Mouse (Mus musculus) CH12.LX (cell line): ENCODE data around the gene Acp1. TPM values are rescaled to one million over a fixed set of nuclear protein-coding genes. Genes with fewer than 3 reads are reported as not detected.

Experiments
- DNase-seq: peaks from one replicate; pipeline ENCODE4 v3.0.0-alpha.2; 2013; ENCODE audit errors: extremely low read depth
- H3K27ac ChIP-seq: 2 replicates; pipeline ENCODE4 v1.5.1; 2012; ENCODE audit warnings: low read depth, mild to moderate bottlenecking, control low read depth, moderate library complexity; ENCODE audit not compliant: insufficient read depth
- H3K27me3 ChIP-seq: replicated peaks from 2 replicates; pipeline ENCODE3; 2012; ENCODE audit warnings: inconsistent platforms
- H3K36me3 ChIP-seq, 2 experiments: replicated peaks in 1 of 2; 2 replicates each; pipeline versions ENCODE3 to v1.6.1; 2012; ENCODE audit warnings: inconsistent platforms in 1 of 2, low read length in 1 of 2, mild to moderate bottlenecking in 1 of 2, mixed read lengths in 1 of 2, moderate library complexity in 1 of 2; ENCODE audit not compliant: control insufficient read depth in 1 of 2, insufficient read depth in 1 of 2
- H3K4me1 ChIP-seq, 2 experiments: 2 replicates each; pipeline ENCODE4 v1.6.1; 2012; ENCODE audit warnings: inconsistent platforms in 1 of 2, moderate library complexity in 1 of 2; ENCODE audit not compliant: insufficient read depth in 2 of 2, control insufficient read depth in 1 of 2
- H3K4me2 ChIP-seq: 2 replicates; pipeline ENCODE4 v1.6.1; 2012; ENCODE audit warnings: low read depth, mild to moderate bottlenecking, control low read depth; ENCODE audit not compliant: poor library complexity, insufficient read depth, severe bottlenecking
- H3K4me3 ChIP-seq, 3 experiments: fragments of 150-350 bp in 1 of 3; sonication (generic) in 1 of 3; replicated peaks in 1 of 3; 2 replicates each; pipeline versions ENCODE3 to v1.5.1; 2011 to 2012; ENCODE audit warnings: low read depth in 2 of 3, low read length in 2 of 3, mild to moderate bottlenecking in 2 of 3, moderate library complexity in 2 of 3, control low read depth in 1 of 3, improper control_type of control experiment in 1 of 3, inconsistent platforms in 1 of 3, mixed read lengths in 1 of 3; ENCODE audit not compliant: poor library complexity in 1 of 3
- H3K79me2 ChIP-seq: replicated peaks from 2 replicates; pipeline ENCODE4 v1.6.1; 2012; ENCODE audit warnings: mild to moderate bottlenecking, moderate library complexity; ENCODE audit not compliant: control insufficient read depth, poor library complexity, insufficient read depth, severe bottlenecking; ENCODE audit errors: extremely low read depth
- H3K9ac ChIP-seq: 2 replicates; pipeline ENCODE4 v1.6.1; 2012; ENCODE audit warnings: low read depth, mild to moderate bottlenecking, control low read depth, moderate library complexity; ENCODE audit not compliant: insufficient read depth
- H3K9me3 ChIP-seq: replicated peaks from 2 replicates; pipeline ENCODE3; 2012; ENCODE audit warnings: low read length, inconsistent platforms, mixed read lengths
- BHLHE40 ChIP-seq: IDR thresholded peaks from 2 replicates; pipeline ENCODE4 v1.6.1; 2011; ENCODE audit warnings: mild to moderate bottlenecking, low read depth, low read length, improper control_type of control experiment
- ELF1 ChIP-seq: IDR thresholded peaks from 2 replicates; pipeline ENCODE4 v1.6.1; 2014; ENCODE audit warnings: low read depth, mild to moderate bottlenecking, inconsistent platforms, low read length, improper control_type of control experiment
- JUN ChIP-seq: IDR thresholded peaks from 2 replicates; pipeline ENCODE4 v1.6.1; 2011; ENCODE audit warnings: low read depth, mild to moderate bottlenecking, low read length, improper control_type of control experiment, moderate library complexity; ENCODE audit not compliant: insufficient read depth
- MAFK ChIP-seq: IDR thresholded peaks from 2 replicates; pipeline ENCODE4 v1.6.1; 2011; ENCODE audit warnings: low read length, improper control_type of control experiment; ENCODE audit not compliant: insufficient replicate concordance
- MXI1 ChIP-seq: IDR thresholded peaks from 2 replicates; pipeline ENCODE4 v1.6.1; 2011; ENCODE audit warnings: mild to moderate bottlenecking, low read depth, low read length, improper control_type of control experiment
- MYC ChIP-seq: IDR thresholded peaks from 2 replicates; pipeline ENCODE4 v1.6.1; 2011; ENCODE audit warnings: low read depth, mild to moderate bottlenecking, improper control_type of control experiment, low read length
- NELFE ChIP-seq: IDR thresholded peaks from 2 replicates; pipeline ENCODE4 v1.6.1; 2011; ENCODE audit warnings: low read depth, low read length, improper control_type of control experiment
- NRF1 ChIP-seq: IDR thresholded peaks from 2 replicates; pipeline ENCODE4 v1.6.1; 2014; ENCODE audit warnings: low read depth, mild to moderate bottlenecking, inconsistent platforms, low read length, improper control_type of control experiment, moderate library complexity
- ZMIZ1 ChIP-seq: IDR thresholded peaks from 2 replicates; pipeline ENCODE4 v1.6.1; 2012; ENCODE audit warnings: low read depth, mild to moderate bottlenecking, inconsistent platforms, low read length, improper control_type of control experiment
- dilution Hi-C: fragments of 300-500 bp; cut with MboI; formaldehyde crosslinking; loops from 2 replicates; pipeline ENCODE4 v1.14.3; 2020; ENCODE audit warnings: low sequenced_read_pairs; ENCODE audit not compliant: extremely low pct_unique_long_range_greater_than_20kb, extremely low pct_ligation_motif_present
- in situ Hi-C: fragments of 300-500 bp; cut with MboI; formaldehyde crosslinking; loops from 3 replicates; pipeline ENCODE4 v1.14.3; 2019; ENCODE audit warnings: low sequenced_read_pairs, low pct_ligation_motif_present, low pct_unique_long_range_greater_than_20kb, mixed read lengths
- polyA plus RNA-seq: library from polyadenylated mRNA; unstranded; fragments of >175 nt; gene quantifications from 2 replicates; pipeline ENCODE4 v1.2.1, GENCODE M21; 2012; ENCODE audit warnings: low read depth; ENCODE audit not compliant: insufficient read length
- total RNA-seq, 2 experiments: library from RNA; depleted of rRNA; stranded (reverse); fragments of 300-350 nt in 1 of 2; fragments of >200 nt in 1 of 2; gene quantifications; 2 replicates each; pipeline ENCODE4 v1.2.3; 2012 to 2014

Gene Acp1
- total and polyA plus RNA-seq, 3 experiments, result 85.5 to 198 (median 131) TPM

GRCm38 (mm10) chr12:30912048-30912381, 626 bp upstream of the Acp1 start:
- H3K4me1 ChIP-seq, result peaks cover 3 to 30% of the 10 kb centered on the region in 2 experiments; a peak in 3 of 4 replicates
- dilution Hi-C loops, result no loop called here

GRCm38 (mm10) chr12:30910860-30911259, 529 bp downstream of the Acp1 start:
- DNase-seq, result peak; percentile 40

More at GRCm38 (mm10) chr12:30912048-30912381, 626 bp upstream of the Acp1 start:
- in situ Hi-C loops, result no loop called here
- H3K4me3 ChIP-seq, result peak overlapping the region; percentile 68 to 87 (median 72)
- H3K27me3 ChIP-seq, result peaks cover 13% of the 10 kb centered on the region
- H3K4me2 ChIP-seq, result peak overlapping the region; percentile 95
- peak; percentile 8 for DNase-seq
- H3K36me3 ChIP-seq, result peaks cover 0 to 8% of the 10 kb centered on the region in 2 experiments
- peaks cover 24% of the 10 kb centered on the region for H3K79me2 ChIP-seq
- no peak overlapping the region for H3K27ac ChIP-seq
- peak overlapping the region; percentile 51; the same call in 1 of the 2 replicates for H3K9ac ChIP-seq
- no peaks in the 10 kb centered on the region for H3K9me3 ChIP-seq
- 0 out of 2 replicates have a peak, but pooled peaks have one; percentile 8 for TF ChIP-seq ELF1
- no peak for TF ChIP-seq JUN
- no peak for TF ChIP-seq NRF1

DNA sequence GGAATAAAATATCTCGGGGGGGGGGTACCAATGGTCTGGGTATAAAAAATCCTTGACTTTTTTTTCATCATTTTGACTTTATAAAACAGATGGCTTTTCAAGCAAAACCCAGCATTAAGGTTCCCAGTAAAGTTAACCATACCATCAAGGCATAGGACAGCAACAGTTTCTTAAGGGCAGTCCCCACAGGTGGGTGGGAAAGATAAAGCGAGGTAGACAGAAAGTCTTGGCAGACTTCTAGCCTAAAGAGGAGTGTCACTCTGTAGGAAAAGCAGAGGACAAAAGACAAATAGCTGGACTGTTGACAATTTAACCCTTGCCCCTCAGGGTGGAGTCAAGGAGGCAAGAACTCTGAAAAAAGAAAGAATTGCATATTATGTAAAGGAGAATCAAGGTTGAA, 1.5 kb downstream of the Acp1 start:
- Histone ChIP-seq H3K27ac (no peak overlapping the region), H3K79me2 (peaks cover 31% of the 10 kb centered on the region), H3K4me2 (peak overlapping the region; percentile 92), H3K9me3 (no peaks in the 10 kb centered on the region), H3K9ac (no peak overlapping the region), H3K4me1 (peaks cover 3 to 43% of the 10 kb centered on the region in 2 experiments; a peak in 3 of 4 replicates), H3K36me3 (peaks cover 2 to 26% of the 10 kb centered on the region in 2 experiments), H3K27me3 (peaks cover 13% of the 10 kb centered on the region), H3K4me3 (no peak overlapping the region)
- in situ Hi-C loops, result no loop called here
- dilution Hi-C loops, result no loop called here
- TF ChIP-seq NELFE (no peak), BHLHE40 (no peak), MAFK (no peak), ZMIZ1 (no peak)
- DNase-seq, result no peak

More at GRCm38 (mm10) chr12:30910860-30911259, 529 bp downstream of the Acp1 start:
- Histone ChIP-seq H3K27me3 (peaks cover 13% of the 10 kb centered on the region), H3K4me2 (peak overlapping the region; percentile 92), H3K9me3 (no peaks in the 10 kb centered on the region), H3K9ac (peak overlapping the region; percentile 75), H3K4me1 (peaks cover 3 to 40% of the 10 kb centered on the region in 2 experiments; a peak in 3 of 4 replicates), H3K36me3 (peaks cover 0 to 17% of the 10 kb centered on the region in 2 experiments), H3K4me3 (peak overlapping the region; percentile 77 to 99 (median 87)), H3K27ac (no peak overlapping the region; the same call in 1 of the 2 replicates), H3K79me2 (peaks cover 31% of the 10 kb centered on the region)
- in situ Hi-C loops (no loop called here), dilution Hi-C loops (no loop called here)
- no peak for TF ChIP-seq MXI1
- TF ChIP-seq MYC, result 0 out of 2 replicates have a peak, but pooled peaks have one; percentile 49
